Mouse (Mus musculus): ENCODE results near the gene Tmem86b. TPM values are rescaled to one million over a fixed set of nuclear protein-coding genes. Genes with fewer than 3 reads are reported as not detected.

Gene Tmem86b
- polyA plus RNA-seq, 1 experiment from 2014 or later: 1.3 TPM

DNA sequence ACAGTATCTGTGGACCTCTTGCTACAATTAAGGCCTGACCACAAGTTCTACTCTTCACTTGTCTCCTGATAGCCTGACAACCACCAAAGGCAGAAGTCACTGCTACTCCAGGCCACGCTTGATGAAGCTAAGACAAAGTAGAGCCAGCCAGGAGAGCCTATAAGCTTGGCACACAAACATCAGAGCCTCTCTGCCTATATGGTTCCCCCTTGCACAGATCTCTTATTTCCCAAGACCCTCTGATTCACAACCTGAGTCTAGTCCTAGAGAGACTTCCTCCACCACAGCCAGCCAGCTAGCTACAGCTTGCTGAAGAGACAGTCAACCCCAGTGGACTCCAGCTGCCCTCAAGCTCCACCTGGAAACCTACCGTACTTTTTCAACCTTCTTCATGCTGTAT is 16.8 kb upstream of the Tmem86b start:
- no peak overlapping the region for H3K27ac ChIP-seq (replicated peaks)
- H3K36me3 ChIP-seq: peaks cover 45% of the 10 kb centered on the region
- H3K4me2 ChIP-seq (replicated peaks): no peak overlapping the region
- no peak for ATAC-seq (ENCODE audit: insufficient number of reproducible peaks, low FRiP score, low TSS enrichment, low read depth)
- H3K9ac ChIP-seq: no peak overlapping the region
- WGBS: 85% methylated on average over 2 of the region's 2 CpGs
- no peaks in the 10 kb centered on the region for H3K27me3 ChIP-seq
- no peak overlapping the region for H3K4me3 ChIP-seq (replicated peaks)
- H3K4me1 ChIP-seq: no peaks in the 10 kb centered on the region; the same call in 1 of the 2 replicates
- H3K9me3 ChIP-seq (replicated peaks): no peaks in the 10 kb centered on the region

DNA sequence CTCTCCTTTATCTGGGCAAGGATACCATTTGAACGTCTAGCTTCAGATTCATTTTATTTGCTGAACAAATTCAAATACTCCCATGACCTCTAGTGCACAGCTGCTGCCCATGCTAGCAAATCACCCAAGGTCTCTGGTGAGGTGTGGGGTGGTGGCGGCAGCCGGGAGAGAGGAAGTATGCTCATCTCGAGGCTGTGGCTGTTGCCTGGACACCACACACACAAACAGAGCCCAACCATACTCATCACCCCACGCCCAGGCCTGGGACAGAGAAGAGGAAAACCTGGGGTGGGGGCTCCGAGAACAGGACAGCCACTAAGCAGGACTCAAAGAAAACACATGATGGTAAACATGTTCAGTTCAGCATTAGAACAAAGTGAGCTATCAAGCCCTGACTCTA is 16.1 kb upstream of the Tmem86b start:
- H3K36me3 ChIP-seq: peaks cover 52% of the 10 kb centered on the region

DNA sequence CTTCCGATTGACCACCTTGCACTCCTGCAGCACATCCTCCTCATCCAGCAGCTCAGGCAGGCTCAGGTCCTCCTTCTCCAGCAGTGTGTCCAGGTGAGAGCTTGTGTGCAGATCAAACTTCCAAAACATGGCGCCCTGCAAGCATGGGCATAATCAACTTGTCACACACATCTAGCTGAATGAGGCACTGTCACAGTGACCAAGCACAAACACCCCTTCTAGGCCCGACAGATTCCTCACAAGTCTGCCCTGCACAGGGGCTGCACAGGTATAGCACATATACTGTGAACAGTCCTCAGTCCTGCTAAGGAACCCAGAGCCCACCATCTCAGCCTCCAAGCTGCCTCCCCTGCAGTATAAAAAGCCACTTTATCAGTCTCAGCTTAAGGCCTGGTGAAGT is 15.6 kb upstream of the Tmem86b start:
- no peak overlapping the region for H3K4me2 ChIP-seq (replicated peaks)
- H3K9me3 ChIP-seq (replicated peaks): no peaks in the 10 kb centered on the region
- H3K27me3 ChIP-seq: no peaks in the 10 kb centered on the region
- 91% methylated on average over 3 of the region's 3 CpGs for WGBS
- no peak overlapping the region for H3K4me3 ChIP-seq (replicated peaks)
- H3K4me1 ChIP-seq: no peaks in the 10 kb centered on the region; the same call in 1 of the 2 replicates
- H3K9ac ChIP-seq: no peak overlapping the region
- H3K27ac ChIP-seq (replicated peaks): no peak overlapping the region
- ATAC-seq (ENCODE audit: insufficient number of reproducible peaks, low FRiP score, low TSS enrichment, low read depth): peak; percentile 7; the same call in 1 of the 2 replicates
- peaks cover 54% of the 10 kb centered on the region for H3K36me3 ChIP-seq

More for the DNA sequence above, 16.1 kb upstream of the Tmem86b start:
- 70% methylated on average over 6 of the region's 6 CpGs for WGBS
- Histone ChIP-seq H3K4me1 (no peaks in the 10 kb centered on the region; the same call in 1 of the 2 replicates), H3K27me3 (no peaks in the 10 kb centered on the region), H3K4me3 (replicated peaks) (no peak overlapping the region), H3K9ac (no peak overlapping the region), H3K27ac (replicated peaks) (no peak overlapping the region), H3K4me2 (replicated peaks) (no peak overlapping the region), H3K9me3 (replicated peaks) (no peaks in the 10 kb centered on the region)
- no peak for ATAC-seq (ENCODE audit: insufficient number of reproducible peaks, low FRiP score, low TSS enrichment, low read depth)

DNA sequence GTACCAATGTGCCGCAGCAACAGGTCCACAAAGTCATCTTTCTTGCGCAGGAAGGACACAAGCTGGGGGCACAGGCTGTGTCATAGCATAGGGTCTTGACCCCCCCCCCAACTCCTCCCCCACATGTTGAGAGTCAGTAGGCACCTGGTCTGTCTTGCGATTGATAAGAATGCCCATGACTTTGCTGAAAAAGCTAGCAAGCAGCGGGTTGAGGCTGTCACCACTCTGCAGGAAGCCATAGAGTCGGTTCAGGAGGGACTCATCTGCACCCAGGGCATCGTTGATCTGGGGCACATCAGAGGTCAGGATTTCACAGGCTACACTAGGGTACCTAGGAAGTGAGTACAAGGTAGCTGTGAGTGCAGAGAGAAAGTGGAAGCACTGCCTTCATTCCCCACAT is 12.0 kb upstream of the Tmem86b start:
- 93% methylated on average over 6 of the region's 6 CpGs for WGBS
- no peak overlapping the region for H3K9ac ChIP-seq
- no peaks in the 10 kb centered on the region for H3K27me3 ChIP-seq
- ATAC-seq (ENCODE audit: insufficient number of reproducible peaks, low FRiP score, low TSS enrichment, low read depth): no peak
- no peaks in the 10 kb centered on the region for H3K9me3 ChIP-seq (replicated peaks)
- H3K4me3 ChIP-seq (replicated peaks): no peak overlapping the region
- H3K27ac ChIP-seq (replicated peaks): no peak overlapping the region
- H3K4me1 ChIP-seq: no peaks in the 10 kb centered on the region; the same call in 1 of the 2 replicates
- H3K4me2 ChIP-seq (replicated peaks): no peak overlapping the region
- peaks cover 79% of the 10 kb centered on the region for H3K36me3 ChIP-seq

DNA sequence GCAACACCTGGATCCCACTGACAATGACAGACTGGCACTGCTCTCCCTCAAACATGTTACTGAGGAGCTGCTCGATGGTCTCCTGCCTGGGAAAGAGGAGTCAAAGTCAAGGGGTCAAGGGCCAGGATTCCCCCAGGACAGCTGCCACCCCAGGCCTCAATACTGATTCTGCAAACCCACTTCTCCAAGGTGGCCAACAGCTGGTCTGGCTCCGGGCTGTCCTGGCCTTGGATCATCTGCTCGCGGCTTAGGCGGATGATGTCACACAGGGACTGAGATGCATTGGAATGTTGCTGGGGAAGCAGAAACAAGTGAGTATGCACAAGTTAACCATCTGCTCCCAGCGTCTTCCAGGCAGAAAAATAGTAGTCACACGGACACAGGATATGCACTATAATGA is 10.7 kb upstream of the Tmem86b start:
- H3K27ac ChIP-seq (replicated peaks): no peak overlapping the region
- H3K4me2 ChIP-seq (replicated peaks): no peak overlapping the region
- WGBS: 81% methylated on average over 7 of the region's 7 CpGs
- H3K9ac ChIP-seq: no peak overlapping the region
- ATAC-seq (ENCODE audit: insufficient number of reproducible peaks, low FRiP score, low TSS enrichment, low read depth): no peak
- H3K27me3 ChIP-seq: no peaks in the 10 kb centered on the region
- H3K4me3 ChIP-seq (replicated peaks): no peak overlapping the region
- H3K4me1 ChIP-seq: no peaks in the 10 kb centered on the region
- peaks cover 82% of the 10 kb centered on the region for H3K36me3 ChIP-seq
- H3K9me3 ChIP-seq (replicated peaks): no peaks in the 10 kb centered on the region

DNA sequence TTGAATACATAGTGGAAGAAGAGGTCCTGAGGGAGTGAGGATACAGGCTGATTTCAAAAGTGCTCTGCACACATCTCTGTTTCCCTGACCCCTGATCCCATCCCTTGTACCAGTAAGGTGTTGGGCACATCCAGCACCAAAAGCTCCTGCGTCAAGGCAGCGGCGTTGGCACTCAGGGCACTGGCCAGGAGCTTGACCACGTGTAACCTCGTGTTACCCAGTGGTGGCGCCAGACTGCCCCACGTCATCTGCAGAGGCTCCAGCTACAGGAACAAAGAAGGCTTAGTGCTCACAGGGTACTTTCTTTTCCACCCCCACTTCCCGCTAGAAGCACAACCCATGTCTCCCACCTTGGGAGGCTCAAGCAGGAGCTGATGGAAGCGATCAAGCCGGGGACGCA is 9.9 kb upstream of the Tmem86b start:
- no peak overlapping the region for H3K4me3 ChIP-seq (replicated peaks)
- no peaks in the 10 kb centered on the region for H3K9me3 ChIP-seq (replicated peaks)
- 79% methylated on average over 11 of the region's 11 CpGs for WGBS
- no peak overlapping the region for H3K4me2 ChIP-seq (replicated peaks)
- no peaks in the 10 kb centered on the region for H3K27me3 ChIP-seq
- no peaks in the 10 kb centered on the region for H3K4me1 ChIP-seq
- no peak for ATAC-seq (ENCODE audit: insufficient number of reproducible peaks, low FRiP score, low TSS enrichment, low read depth)
- H3K9ac ChIP-seq: no peak overlapping the region
- H3K27ac ChIP-seq (replicated peaks): no peak overlapping the region
- H3K36me3 ChIP-seq: peaks cover 82% of the 10 kb centered on the region

DNA sequence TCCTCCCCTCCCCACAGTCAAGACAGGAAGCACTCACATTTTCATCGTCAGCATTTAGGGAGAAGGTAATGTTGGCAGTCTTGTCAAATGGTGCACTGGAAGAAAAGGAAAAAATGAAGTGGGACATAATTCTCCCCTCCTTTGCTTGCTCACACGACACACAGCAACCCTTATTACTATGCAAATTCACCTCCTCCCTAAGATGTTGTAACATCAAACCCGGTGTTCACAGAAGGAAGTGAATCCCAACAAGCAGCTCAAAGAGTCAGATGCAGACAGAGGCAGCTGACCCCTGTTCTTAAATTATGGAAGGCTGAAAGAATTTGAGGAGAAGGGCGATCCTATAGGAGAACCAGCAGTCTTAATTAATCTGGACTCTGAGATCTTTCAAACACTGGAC is 5.0 kb upstream of the Tmem86b start:
- Histone ChIP-seq H3K4me2 (replicated peaks) (no peak overlapping the region), H3K27me3 (no peaks in the 10 kb centered on the region), H3K9ac (no peak overlapping the region), H3K36me3 (peaks cover 76% of the 10 kb centered on the region), H3K4me3 (replicated peaks) (no peak overlapping the region), H3K4me1 (no peaks in the 10 kb centered on the region), H3K9me3 (replicated peaks) (no peaks in the 10 kb centered on the region), H3K27ac (replicated peaks) (no peak overlapping the region)
- no peak for ATAC-seq (ENCODE audit: insufficient number of reproducible peaks, low FRiP score, low TSS enrichment, low read depth)
- WGBS: 77% methylated on average over 4 of the region's 4 CpGs

DNA sequence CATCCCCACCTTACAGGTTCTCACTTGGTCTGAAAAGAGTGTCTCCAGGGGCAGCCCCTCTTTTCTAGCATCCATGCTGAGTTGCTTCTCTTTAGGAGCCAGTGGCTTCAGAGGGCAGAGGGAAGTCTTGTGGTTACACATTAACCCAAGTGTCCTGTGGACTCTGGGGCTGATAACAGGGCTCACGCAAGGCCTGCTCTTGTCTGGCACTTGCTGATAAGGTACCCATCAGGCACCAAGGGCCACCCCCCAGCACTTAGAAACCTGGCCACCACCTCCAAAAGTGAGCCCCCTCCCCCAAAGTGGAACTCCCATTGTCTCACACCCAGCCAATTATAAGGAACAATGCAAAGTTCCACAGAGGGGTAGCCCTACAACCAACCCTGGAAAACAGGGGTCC is 1.0 kb downstream of the Tmem86b start:
- Histone ChIP-seq H3K4me1 (no peaks in the 10 kb centered on the region), H3K9ac (no peak overlapping the region), H3K4me3 (replicated peaks) (no peak overlapping the region), H3K36me3 (peaks cover 60% of the 10 kb centered on the region), H3K9me3 (replicated peaks) (no peaks in the 10 kb centered on the region), H3K27ac (replicated peaks) (no peak overlapping the region), H3K27me3 (no peaks in the 10 kb centered on the region), H3K4me2 (replicated peaks) (no peak overlapping the region)
- no peak for ATAC-seq (ENCODE audit: insufficient number of reproducible peaks, low FRiP score, low TSS enrichment, low read depth)
- WGBS: 100% methylated on average over 1 of the region's 1 CpGs

DNA sequence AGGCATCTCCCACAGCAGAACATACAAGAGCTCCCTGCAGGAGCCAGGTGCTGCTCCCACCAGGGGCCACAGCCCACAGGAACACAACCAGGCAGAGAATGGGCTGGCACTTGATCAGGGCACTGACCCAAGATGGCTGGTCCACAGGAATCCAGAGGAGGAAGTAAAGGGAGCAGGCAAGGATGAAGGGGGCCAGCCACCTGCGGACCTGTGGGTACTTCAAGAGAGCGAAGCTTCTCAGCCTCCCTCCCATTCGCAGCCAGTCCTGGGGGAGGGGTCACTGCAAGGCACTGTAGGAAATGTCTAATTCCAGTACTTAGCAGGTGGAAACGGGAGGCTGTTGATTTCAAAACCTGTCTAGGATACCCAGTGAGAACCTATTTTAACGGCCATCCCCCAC is 1.6 kb downstream of the Tmem86b start:
- peaks cover 55% of the 10 kb centered on the region for H3K36me3 ChIP-seq

DNA sequence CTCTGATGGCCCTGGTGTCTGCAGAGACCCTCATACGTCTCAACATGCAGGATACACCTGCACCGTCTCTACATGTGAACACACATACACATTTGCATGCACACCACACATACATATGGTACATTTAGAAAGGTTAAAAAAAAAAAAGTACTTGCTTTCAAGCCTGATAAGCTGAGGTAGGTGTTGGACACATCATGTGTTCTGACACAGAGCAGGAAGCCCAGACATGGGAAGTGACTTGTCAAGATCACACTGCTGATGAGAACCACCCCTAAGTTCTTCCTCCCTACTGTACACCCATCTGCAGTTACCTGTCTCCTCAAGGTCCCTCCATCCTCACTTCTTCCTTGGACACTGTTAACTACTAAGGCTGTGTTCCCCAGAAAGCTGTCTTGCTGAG is 5.3 kb downstream of the Tmem86b start:
- WGBS: 91% methylated on average over 2 of the region's 2 CpGs

More for the DNA sequence above, 1.6 kb downstream of the Tmem86b start:
- Histone ChIP-seq H3K4me2 (replicated peaks) (no peak overlapping the region), H3K9me3 (replicated peaks) (no peaks in the 10 kb centered on the region), H3K4me1 (no peaks in the 10 kb centered on the region), H3K27ac (replicated peaks) (no peak overlapping the region), H3K4me3 (replicated peaks) (no peak overlapping the region), H3K27me3 (no peaks in the 10 kb centered on the region), H3K9ac (no peak overlapping the region)
- ATAC-seq (ENCODE audit: insufficient number of reproducible peaks, low FRiP score, low TSS enrichment, low read depth): no peak
- WGBS: 94% methylated on average over 5 of the region's 5 CpGs

DNA sequence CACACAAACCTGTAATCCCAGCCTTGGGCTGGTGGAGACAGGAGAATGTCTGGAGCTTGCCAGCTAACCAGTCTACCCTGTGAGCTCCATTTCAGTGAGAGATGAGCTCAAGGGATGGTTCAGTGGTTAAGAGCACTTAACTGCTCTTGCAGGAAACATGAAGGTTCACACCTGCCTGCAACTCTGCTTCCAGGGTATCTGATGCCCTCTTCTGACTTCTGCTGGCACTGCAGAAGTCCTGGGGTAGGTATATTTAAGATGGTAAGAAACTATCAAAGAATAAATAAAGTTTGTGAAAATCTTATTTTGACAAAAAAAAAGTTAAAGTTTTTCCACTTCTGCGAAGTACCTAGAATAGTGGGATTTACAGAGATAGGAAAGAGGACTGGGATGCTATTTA is 6.9 kb downstream of the Tmem86b start:
- WGBS: 56% methylated on average over 1 of the region's 1 CpGs
- Histone ChIP-seq H3K4me2 (replicated peaks) (no peak overlapping the region), H3K9me3 (replicated peaks) (no peaks in the 10 kb centered on the region), H3K4me1 (no peaks in the 10 kb centered on the region), H3K9ac (no peak overlapping the region), H3K4me3 (replicated peaks) (no peak overlapping the region), H3K36me3 (peaks cover 10% of the 10 kb centered on the region), H3K27ac (replicated peaks) (no peak overlapping the region), H3K27me3 (no peaks in the 10 kb centered on the region)
- ATAC-seq (ENCODE audit: insufficient number of reproducible peaks, low FRiP score, low TSS enrichment, low read depth): no peak

More for the DNA sequence above, 5.3 kb downstream of the Tmem86b start:
- peaks cover 24% of the 10 kb centered on the region for H3K36me3 ChIP-seq
- H3K27ac ChIP-seq (replicated peaks): no peak overlapping the region
- H3K27me3 ChIP-seq: no peaks in the 10 kb centered on the region
- H3K4me1 ChIP-seq: no peaks in the 10 kb centered on the region
- H3K9me3 ChIP-seq (replicated peaks): no peaks in the 10 kb centered on the region
- no peak overlapping the region for H3K9ac ChIP-seq
- no peak overlapping the region for H3K4me2 ChIP-seq (replicated peaks)
- H3K4me3 ChIP-seq (replicated peaks): no peak overlapping the region
- no peak for ATAC-seq (ENCODE audit: insufficient number of reproducible peaks, low FRiP score, low TSS enrichment, low read depth)

DNA sequence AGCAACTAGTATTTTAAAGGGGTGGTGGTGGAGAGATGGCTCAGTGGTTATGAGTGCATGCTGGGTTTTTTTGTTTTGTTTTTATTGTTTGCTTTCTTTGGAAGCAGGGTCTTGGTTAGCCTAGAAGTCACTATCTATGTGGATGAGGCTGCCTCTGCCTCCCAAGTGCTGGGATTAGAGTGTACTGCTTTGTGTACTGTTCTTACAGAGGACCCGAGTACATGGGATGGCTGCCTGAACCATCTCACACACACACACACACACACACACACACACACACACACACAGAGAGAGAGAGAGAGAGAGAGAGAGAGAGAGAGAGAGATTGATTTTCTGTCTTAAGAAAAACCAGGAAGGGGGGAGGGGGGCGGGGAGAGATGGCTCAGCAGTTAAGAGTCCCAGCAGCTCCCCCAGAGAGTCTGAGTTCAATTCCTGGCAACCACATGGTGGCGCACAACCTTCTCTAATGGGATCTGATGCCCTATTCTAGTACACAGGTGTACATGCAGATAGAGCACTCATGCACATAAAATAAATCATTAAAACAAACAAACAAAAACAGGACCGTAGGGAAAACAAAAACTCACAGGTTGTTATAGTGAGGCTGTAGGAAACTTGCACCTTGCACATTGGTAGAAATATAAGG is 7.6 kb downstream of the Tmem86b start:
- Histone ChIP-seq H3K36me3 (peaks cover 3% of the 10 kb centered on the region), H3K27me3 (no peaks in the 10 kb centered on the region), H3K4me2 (replicated peaks) (no peak overlapping the region), H3K9me3 (replicated peaks) (no peaks in the 10 kb centered on the region), H3K27ac (replicated peaks) (no peak overlapping the region), H3K9ac (no peak overlapping the region), H3K4me3 (replicated peaks) (no peak overlapping the region), H3K4me1 (no peaks in the 10 kb centered on the region)
- WGBS: 20% methylated on average over 4 of the region's 4 CpGs
- no peak for ATAC-seq (ENCODE audit: insufficient number of reproducible peaks, low FRiP score, low TSS enrichment, low read depth)

Data from embryonic facial prominence, embryonic 15.5 days (tissue).